Mouse (Mus musculus): ENCODE data around the gene Rbks.
"Not testable (repeated sequence)": the region's sequence is repeated elsewhere in the genome, so short reads cannot be mapped to it uniquely, and the experiment has no call there.

The Rbks gene

DNA sequence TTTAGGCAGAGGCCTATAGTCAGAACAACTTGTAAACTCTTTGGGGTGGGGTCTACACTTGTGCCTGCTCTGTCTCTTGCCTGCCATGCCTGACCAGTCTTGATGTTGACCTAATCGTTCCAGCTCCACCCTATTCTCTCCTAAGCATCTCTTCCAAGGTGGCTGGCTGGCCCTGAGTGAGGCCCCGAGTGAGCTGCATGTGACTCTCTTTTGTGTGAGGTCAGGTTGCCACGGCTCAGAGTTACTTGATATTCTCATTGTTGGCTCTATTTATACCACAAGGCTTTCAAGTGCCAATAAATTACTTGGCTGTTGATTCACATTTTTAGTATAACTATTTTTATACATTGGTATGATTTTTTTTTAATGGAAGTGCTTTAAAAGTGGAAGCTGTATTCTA is 70.3 kb downstream of the Rbks start:
- no peak for DNase-seq (ENCODE audit: extremely low spot score)

DNA sequence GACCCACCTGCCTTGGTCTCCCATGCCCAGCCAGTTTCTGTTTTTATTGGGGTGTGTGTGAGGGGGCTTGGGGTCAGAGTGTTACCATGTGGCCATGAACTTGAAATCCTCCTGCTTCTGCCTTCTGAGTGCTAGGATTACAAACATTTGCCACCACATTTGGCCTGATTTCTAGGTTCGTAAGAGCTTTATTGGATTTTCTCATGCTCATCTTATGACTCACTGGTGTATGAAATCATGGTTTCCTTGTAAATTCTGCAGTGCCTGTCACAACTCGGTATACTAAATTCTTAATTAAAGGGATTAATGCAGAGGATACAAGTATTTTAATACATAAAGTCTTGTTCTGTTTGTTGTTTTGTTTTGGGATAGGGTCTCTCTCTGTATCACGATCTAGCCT is 77.1 kb downstream of the Rbks start:
- no peak for DNase-seq (ENCODE audit: extremely low spot score)

DNA sequence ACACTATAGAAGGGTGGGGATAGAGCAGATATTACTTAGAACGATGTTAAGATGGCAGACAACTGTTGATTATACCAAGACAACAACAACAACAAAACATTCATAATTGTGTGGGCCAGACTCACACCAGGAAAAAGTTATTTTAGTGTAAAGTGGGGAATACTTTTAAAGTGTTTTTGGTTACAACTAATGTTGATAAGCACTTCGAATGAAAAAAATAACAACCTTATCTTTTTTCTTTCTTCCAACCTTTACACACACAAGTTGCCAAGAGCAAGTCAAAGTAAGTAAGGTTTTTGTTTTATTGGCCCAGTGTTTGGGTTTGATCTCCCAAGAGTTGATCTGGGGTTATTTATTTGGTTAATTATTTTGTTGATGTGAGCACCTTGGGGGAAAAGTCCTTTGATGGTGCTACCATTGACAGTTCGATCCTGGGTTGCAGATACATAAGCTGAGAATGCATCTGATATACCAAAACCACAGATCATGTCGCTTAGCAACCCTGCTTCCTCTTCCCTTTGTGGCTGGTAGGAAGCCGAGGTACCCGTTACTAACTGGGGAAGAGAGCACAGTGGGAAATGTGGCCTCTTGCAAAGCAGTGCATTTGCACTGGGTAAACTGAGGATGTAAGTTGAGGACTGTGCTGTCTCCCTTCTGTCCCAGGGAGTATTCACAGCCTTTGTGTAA is 82.9 kb downstream of the Rbks start:
- DNase-seq (ENCODE audit: extremely low spot score) = no peak

DNA sequence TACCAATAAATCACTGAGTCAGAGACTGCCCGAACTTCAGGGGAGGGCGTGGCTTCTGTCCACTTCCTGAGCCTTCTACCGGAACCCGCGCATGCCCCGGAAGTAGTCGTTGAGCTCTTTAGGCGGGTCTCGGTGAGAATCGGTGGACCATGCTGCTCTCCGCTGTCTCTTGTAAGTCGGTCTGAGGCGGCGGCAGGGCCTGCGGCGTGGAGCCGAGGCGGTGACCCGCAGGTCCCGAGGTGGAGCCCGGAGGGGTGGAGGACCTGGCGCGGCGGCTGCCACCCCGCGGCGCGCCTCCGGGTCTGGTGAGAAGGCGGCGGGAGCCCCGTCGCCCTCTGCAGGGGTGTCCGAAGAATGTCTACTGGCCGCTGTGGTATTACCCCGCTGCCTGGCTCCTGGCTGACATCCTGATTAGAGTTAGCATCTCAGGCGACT is 83.6 kb downstream of the Rbks start:
- peak; percentile 89 for DNase-seq (ENCODE audit: extremely low spot score)

DNA sequence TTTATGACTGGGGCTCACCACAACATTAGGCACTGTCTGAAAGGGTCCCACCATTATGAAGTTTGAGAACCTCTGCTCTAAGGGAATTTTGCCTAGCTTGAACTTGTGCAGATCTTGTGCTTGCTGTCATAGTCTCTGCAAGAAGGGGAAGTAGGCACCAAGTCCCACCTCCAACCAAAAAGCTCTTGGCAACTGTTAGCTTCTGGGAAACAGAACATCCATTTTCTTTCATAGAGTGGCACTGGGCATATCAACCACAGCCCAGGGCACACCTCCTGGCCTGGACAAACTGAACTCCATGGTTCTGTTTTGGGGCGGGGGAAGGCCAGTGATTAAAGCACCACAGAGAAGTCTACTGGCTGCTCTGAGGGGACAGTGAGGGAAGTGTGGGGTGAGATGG is 86.2 kb downstream of the Rbks start:
- no peak for DNase-seq (ENCODE audit: extremely low spot score)

DNA sequence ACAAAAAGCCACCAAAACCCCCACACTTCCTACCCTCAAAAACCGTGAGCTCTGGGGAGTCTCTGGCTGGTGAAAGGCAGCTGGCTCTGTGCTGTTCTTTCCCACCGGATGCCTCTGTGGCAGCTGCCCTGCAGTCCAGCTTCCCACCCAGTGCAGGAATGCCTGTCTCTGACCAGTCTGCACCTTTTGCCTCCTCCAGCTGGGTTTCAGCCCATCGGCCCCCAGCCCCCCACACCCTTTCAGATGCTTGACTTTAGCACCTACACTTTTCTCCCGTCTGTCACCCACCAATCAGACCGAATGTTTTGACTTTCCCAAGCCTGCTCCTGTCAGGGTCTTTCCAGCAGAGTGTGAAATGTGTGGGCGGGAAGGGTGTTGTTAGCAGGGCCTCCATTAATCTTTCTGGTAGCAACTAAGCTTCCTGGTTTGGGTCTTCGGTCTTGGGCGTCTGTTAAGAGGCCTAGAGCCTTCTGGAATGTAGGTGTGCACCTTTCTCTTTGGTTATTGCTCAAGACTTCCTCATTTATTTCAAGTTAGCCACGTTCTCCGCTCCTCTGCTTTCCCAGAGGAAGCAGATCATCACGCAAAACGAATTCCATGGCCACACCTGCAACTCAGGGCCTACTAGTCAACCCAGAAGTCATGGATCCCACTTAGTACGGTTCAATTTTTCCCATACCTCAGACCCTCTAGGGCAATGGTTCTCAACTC is 86.9 kb downstream of the Rbks start:
- no peak for DNase-seq (ENCODE audit: extremely low spot score)

DNA sequence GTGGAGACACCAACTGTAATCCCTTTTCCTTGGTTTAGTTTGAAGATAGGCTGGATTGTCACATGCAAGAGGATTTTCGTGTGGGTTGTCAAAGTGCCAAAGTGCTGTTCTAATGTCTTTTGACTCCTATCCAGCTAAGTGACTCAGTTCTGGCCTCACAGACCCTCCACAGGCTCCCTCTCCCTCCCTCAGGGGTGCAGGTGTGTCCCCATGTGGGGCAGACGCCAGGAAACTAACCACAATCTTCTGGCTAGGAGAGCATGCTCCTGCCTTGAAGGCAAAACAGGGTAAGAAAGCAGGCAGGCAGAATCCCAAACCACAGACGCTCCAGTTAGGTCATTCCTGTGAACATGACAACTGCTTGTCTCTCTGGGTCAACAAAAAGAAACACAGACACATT is 91.3 kb downstream of the Rbks start:
- DNase-seq (ENCODE audit: extremely low spot score) = no peak

DNA sequence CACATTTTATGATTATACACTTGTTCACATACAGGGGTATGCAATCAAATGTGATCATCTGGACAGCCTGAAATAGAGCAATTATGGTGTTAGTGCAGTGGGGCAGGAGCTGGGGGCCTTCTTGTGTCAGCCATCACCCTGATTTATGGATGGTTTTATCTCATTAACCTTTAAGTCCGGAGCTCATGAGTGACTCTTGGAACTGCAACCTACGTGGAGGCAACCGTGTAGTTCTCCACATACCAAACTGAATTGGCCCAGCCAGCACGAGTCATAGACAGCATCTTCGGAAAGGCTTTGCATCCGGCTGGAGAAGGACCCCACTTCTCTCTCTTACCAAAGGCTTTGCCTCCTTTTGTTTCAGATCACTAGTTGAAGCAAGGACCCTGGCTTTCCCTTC is 93.7 kb downstream of the Rbks start:
- no peak for DNase-seq (ENCODE audit: extremely low spot score)

DNA sequence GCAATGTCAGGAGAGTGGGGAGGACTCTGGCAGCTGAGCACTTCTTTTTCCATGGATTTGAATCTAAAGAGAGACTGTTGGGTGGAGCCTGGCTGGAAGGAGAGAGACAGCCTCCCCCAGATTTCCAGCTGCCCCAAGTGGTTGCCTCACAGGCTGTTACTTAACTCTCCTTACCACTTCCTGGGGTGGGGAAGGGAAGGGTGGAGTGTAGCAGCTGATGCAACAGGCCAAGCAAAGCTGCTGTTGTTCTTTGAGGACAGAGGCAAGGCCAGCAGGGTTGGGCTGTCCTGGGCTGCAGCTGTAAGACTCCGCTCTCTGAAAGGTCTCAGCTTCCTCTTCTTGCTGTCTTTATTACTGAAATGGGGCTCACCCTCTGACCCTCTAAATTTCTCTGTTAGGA is 95.0 kb downstream of the Rbks start:
- no peak for DNase-seq (ENCODE audit: extremely low spot score)

DNA sequence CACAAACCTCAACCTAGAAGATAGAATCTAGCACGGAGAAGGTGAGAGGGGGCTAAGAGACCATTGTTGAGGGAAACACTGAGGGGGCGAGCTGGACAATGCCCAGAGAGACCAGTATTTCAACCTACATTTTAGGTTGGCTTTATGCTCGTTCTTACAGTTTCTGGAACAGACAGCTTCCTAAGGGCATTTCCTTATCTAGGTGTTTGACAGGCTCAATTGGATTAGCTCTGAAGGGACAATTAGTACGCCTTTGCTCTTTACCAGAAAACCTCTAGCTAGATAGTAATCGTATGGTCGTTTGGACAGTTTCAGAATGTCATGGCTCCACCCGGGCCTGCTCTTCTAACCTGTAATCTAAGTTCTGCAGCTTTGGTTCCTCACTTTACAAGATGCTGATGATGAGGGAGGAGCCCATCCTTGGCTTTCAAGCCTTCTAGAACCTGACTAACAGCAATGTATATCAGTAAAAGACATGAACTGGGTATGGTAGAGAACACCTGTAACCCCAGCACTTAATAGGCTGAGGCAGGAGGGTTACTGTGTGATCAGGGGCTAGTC is 96.2 kb downstream of the Rbks start:
- DNase-seq (ENCODE audit: extremely low spot score) = no peak

DNA sequence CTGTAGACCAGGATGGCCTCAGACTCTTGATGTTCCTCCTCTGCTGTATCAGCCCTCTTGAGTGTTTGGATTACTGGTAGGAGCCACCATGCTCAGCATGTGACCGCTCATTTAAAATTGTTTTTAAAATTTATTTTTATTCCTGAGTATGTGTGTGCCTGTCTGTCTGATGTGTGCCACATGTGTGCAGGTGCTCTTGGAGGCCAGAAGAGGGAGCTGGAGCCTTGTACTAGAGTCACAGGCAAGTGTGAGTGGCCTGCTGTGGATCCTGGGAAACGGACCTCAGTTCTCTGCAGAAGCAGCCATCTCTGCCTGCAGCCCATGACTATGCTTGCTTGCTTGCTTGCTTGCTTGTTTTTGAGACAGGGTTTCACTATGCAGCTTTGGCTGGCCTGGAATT is 98.3 kb downstream of the Rbks start:
- DNase-seq (ENCODE audit: extremely low spot score) = no peak

DNA sequence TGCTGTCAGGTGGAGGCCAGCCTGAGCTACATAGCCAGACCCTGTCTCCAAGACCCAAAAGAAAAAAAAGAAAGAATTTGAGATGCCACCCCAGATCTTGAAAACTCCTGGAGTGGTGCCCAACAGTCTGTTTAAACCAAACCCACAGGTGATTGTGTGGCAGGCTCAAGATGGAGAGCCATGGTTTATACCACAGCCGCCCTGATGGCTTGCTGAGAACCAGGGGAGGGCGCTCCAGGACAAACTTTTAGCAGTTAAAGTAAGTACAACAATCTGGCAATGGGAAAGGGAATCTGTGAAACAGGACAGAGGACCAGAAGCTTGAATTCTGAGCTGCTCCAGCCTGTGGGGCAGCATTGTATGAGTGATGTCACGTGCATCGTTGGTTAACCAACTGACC is 98.8 kb downstream of the Rbks start:
- peak; percentile 32 for DNase-seq (ENCODE audit: extremely low spot score)

DNA sequence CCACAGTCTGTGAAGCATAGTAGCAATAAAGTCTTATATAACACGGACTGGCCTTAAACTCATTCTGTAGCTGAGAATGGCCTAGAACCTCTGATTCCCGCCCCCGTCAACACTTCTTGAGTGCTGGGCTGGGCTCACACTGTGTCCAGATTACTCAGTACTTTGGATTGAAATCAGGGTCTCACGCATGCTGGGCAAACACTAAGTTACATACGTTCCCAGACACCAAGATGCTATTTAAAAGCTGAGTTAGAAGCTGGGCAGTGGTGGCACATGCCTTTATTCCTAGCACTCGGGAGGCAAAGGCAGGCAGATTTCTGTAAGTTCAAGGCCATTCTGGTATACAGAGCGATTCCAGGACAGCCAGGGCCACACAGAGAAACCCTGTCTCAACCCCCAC is 99.3 kb downstream of the Rbks start:
- no peak for DNase-seq (ENCODE audit: extremely low spot score)

DNA sequence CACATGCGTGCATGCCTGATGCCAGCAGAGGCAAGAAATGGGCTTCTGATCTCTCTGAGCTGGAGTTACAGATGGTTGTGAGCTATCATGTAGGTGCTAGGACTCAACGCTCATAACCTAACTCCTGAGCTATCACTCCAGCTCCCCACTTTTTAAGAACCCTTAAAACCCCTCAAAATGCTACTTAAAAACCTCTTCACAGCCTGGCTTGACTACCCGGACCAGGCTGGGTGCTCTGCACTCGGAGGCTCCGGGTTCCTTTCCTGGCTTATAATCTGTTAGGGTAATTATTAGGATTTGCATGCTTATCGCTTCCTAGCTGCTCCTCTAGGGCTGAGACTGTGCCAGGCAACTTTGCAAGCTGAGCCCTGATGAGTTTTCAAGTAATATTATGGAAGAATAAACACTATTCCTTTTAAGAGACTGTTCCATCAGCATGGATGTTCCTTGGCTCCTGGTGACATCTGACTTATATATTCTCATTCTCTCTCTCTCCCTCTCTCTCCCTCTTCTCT is 99.9 kb downstream of the Rbks start:
- no peak for DNase-seq (ENCODE audit: extremely low spot score)

DNA sequence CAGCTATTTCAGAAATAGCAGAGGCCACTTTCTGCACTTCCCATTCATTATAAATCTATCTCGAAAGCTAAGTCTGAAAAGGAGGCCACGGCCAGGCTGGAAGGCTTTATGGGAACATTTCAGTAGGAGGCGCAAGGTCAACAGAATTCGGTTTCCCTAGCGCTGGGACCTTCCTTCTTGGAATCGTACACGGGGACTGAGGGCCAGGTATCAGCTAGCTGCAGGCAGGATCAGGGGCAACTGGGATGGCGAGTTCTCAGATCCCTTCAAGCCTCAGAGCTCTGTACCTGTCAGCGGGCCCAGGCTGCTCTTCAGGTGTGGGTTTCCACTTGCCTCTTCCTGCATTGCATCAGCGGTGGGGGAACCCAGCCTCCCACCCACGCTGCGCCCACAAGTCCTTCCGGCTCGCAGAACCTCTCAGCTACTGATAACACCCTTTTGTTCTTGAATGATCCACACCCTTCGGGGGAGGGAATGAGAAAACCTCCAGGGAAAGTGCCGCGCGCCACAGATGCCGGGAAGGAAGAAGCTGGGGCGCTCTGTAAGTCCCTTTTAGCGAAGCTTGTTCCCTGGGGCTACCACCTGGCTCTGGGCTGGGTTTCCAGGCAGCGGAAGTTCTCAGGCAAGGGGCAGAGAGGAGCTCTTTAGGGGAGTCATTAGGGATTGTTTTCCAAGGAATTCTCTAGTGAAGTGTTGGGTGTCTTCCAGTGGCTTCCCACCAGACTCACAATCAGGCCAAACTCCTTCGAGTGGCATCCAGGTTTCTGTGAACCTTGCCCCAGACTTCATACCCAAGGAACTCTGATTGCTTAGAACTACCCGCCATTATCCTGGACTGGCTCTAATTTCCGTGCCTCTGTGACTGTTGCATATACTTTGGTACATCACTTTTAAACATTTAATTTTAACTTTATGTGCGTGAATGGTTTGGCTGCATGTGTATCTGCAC is 100.7 kb downstream of the Rbks start, which contains the start of gene Mrpl33:
Gene Mrpl33, plus strand, starts transcription at position 455 of the 949 bp plus-strand sequence.
- peak; percentile 47 for DNase-seq (ENCODE audit: extremely low spot score)

DNA sequence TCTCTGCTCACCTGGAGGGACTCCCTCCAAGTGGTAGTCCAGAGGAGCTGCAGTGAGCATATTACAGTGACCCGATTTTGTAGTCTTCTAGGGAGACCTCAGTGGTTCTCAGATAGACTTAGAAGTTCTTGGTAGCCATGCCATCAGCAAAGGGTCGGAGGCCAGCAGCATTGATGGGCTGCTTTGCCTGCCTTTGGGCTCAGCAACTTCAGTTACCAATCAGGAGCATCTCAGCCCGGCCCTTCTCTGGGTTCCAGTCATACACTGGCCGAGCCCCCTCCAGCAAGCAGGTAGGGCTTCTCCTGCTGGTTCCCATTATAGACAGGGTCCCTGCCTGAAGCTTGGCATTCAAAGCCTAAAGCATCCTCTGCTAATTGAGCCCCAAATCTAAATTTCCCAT is 101.6 kb downstream of the Rbks start:
- DNase-seq (ENCODE audit: extremely low spot score) = no peak

DNA sequence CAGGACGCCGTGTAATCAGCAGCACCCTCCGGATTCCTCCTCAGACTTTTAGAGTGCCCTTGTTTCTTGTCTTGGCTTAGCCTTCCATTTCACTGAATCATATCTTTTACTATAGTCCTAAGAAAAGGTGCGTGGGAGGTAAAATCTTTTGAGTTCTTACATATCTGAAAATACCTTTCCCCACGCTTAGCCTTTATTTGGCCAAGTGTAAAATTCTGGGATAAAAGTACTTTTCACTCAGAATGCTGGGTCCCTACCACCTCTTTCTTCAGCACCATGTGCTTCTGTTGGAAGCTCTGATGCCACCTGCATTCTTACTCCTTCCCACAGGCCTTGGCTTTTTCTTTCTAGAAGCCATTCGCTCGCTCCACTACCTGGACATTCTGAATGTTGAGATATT is 106.3 kb downstream of the Rbks start:
- DNase-seq (ENCODE audit: extremely low spot score) = no peak

DNA sequence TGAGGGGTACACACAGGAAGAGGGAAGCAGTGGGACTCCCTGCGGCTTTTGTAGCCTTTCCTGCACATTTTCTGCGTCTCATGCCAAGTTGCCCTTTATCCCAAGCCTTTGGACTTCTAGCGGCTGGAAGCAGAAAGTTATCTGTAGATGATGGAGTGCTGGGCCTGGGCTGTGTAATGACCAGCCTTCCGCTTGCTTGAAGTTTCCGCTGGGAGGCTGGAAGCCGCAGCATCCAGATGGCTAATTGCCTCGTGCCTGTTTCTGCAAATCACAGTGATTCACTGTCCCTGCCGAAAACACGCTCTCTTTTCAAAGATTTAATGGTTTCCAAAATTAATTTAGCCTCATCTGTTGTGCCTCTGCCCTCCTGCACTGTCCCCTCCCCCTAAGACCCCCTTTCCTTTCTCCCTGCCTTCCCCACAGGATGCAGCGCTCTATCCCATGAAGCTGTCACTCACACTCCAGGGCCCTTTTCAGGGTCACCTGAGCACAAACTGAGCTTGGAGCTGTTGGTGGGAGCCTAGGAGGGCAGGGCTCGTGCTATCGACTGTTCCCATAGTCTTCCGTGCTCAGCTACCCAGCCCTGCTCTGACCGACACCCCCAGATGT is 107.6 kb downstream of the Rbks start:
- no peak for DNase-seq (ENCODE audit: extremely low spot score)

DNA sequence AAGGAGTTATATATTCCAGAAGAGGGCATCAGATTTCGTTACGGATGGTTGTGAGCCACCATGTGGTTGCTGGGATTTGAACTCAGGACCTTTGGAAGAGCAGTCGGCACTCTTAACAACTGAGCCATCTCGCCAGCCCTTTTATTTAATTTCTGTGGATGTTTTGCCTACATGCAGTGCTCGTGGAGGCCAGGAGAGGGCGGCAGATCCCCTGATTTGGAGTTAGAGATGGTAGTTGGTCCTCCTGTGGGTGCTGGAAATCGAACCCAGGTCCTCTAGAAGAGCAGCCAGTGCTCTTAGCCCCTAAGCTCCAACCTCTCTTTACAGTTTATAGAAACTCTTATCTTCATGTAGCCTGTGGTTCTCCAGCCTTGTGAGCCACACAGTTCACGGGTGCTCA is 108.8 kb downstream of the Rbks start:
- DNase-seq (ENCODE audit: extremely low spot score) = not testable (repeated sequence)

DNA sequence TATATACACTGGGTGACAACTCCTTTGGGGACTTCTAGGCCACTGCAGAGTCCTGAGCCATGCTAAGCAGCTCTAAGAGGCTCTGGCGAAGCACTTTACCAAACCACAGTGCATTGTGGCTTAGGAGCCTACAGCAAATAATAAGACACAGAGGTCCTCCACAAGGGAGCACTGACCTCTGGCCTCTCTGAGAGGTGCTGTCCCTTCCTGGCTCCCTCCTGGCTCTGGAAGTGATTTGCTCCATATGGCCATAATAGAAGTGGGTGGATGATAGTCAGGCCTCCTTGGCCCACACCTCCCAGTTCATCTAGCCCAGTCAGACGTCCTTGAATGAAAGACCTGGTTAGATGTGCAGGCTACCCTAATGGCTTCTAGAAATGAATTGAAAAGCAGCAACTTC is 109.4 kb downstream of the Rbks start:
- DNase-seq (ENCODE audit: extremely low spot score) = peak; percentile 18

DNA sequence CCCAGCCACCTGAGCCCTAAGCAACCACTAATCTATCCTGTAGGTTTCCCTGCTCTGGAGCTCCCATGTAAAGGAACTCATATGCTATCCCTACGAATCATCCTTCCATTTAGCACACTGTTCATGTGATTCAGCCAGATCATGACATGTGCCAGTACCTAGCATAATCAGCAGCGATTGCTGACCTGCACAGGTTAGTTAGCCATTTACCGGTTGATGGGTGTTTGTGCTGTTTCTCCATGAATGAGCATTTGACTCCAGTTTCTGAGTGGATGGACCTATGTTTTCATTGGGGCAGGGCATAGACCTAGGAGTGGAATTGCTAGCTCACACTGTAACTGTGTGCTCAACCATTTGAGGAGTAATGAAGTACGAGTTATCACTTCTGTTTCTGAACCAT is 111.9 kb downstream of the Rbks start:
- DNase-seq (ENCODE audit: extremely low spot score) = no peak

Data from embryo, embryonic 9.5 days (tissue).